Mouse (Mus musculus): ENCODE measurements around the gene Prlh.

- no peak for TF ChIP-seq CTCF (IDR thresholded peaks at IDR 0.05; ENCODE audit: control insufficient read depth, insufficient read depth, insufficient read length)
- TF ChIP-seq USF1 (IDR thresholded peaks at IDR 0.05; ENCODE audit: low read depth) = no peak
These were observed 3.6 kb upstream of the Prlh start for GRCm38 (mm10) chr1:90949309-90949708.

Data from C2C12 (cell line).